Mouse (Mus musculus): ENCODE data around the gene Hapln2.

Gene Hapln2

DNA sequence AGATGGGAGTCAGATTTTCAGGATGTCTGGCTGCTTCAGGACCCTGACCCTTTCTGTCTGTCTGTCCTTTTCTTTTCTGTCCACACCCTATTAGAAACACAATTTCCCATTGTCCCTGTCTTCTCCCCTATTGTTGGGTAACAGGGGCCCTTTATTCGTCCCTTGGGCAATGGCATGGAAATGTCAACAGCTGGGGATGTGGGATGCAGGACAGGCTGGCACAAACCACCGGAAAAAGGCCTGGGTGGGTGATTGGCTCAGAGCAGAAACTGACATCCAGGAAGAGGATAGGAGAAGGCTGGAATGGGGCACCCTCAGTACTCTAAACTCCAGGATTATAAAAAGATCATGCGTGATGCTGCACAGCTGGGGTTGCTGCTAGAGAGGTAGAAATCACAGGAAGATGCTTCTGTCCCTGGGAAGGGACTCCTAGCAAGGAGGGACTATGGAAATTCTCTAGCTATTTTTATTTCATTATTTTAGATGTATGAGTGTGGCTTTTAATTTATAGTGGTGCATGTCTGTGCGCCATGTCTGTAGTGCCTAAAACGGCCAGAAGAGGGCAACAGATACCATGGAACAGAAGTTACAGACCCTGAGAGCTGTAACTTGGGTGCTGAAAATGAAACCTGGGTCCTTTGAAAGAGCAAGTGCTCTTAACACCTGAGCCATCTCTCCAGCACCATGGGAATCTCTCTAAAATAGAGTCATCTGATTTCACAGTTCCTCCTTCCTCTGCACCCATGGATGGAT, at the start of gene Hapln2:
Gene Hapln2, minus strand, starts transcription at position 150 of the 753 bp plus-strand sequence.
- no peak for DNase-seq (ENCODE audit: low read depth, low spot score)

DNA sequence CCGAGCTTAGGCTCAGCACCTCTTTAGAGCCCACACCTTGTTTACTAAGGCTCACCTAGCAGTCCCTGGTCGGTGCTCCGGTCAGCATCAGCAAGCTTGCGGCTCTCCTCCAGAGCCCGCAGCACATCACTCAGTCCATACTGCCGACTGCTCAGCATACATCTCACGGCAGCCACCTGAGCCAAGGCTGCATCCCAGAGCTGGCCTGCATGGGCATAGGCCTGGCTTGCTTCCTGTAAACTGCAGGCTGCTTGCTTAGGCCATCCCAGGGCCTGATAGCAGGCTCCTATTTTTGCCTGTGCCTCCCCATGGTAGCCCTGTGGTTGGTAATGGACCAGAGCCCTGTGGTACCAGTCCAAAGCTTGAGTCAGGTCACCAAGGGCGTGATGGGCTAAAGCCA, 47.4 kb upstream of the Hapln2 start:
- no peak for DNase-seq (ENCODE audit: low read depth, low spot score)

DNA sequence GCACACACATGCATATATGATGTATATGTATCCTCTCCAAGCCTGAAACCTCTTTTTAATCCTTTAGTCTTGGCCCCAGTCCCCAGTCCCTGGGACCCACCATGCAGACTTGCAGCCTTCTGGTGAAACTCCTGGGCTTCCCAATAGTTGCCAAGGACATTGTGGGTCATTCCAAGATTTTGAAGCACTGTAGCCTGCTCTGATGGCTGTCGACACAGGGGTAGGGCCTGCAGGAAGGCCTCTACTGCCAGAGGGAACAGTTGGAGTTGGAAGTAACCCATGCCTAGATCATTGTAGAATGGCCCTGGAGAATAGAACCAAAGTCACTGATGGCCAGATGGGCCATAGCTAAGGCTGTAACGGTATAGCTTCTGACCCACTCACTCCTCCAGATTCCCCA, 47.0 kb upstream of the Hapln2 start:
- DNase-seq (ENCODE audit: low read depth, low spot score) = no peak

DNA sequence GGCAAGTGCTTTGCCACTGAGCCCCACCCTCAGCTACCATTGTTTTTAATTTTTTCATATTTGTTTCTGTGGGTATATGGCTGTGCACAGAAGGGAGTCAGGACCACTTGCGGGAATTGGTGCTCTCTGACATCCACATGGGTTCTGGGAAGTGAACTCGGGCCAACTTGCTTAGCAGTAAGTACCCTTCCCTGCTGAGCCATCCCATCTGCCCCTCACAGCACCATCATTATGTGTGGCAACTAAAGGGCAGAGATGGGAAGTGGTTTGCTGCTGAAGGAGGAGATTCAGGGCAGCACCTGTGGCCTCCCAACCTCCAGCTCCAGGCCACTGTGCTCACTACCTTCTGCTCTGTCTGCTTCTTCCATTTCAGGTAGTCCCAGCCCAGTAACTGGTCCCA, 46.2 kb upstream of the Hapln2 start:
- no peak for DNase-seq (ENCODE audit: low read depth, low spot score)

DNA sequence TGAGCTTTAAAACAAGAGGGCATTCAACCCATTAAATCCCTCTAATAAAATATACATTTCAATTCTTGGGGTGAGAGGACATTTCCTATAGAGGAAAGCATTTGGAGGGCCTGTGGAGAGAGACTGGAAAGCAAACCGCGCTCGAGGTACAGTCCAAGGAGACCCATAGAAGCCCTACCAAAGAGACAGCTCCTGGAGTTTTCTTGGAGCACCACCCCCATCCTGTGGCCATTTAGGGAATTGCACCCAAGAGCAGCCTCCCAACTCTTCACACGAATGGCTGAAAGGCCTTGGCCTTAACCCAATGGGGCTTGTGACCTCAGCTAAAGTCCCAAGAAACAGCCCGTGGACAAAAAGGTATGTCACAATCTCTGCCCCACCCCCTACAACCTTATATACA, 44.4 kb upstream of the Hapln2 start:
- DNase-seq (ENCODE audit: low read depth, low spot score) = peak; percentile 60

DNA sequence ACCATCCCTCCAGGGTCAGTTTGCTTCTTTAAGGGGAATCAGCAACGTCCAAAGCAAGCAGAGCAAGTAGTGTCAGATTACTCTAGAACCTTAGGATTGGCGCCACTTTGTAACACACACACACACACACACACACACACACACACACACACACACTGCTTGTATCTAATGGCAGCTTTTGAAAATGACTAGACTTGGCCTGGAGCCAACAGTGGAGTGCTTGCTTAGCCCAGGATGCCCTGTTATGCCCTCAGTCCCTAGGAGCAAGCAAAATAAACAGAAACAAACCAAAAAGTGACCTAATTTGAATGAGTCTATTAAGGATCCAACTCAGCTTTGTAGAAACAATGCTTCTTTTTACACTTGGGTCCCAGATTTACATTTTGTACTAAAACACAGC, 41.0 kb upstream of the Hapln2 start:
- DNase-seq (ENCODE audit: low read depth, low spot score) = no peak

DNA sequence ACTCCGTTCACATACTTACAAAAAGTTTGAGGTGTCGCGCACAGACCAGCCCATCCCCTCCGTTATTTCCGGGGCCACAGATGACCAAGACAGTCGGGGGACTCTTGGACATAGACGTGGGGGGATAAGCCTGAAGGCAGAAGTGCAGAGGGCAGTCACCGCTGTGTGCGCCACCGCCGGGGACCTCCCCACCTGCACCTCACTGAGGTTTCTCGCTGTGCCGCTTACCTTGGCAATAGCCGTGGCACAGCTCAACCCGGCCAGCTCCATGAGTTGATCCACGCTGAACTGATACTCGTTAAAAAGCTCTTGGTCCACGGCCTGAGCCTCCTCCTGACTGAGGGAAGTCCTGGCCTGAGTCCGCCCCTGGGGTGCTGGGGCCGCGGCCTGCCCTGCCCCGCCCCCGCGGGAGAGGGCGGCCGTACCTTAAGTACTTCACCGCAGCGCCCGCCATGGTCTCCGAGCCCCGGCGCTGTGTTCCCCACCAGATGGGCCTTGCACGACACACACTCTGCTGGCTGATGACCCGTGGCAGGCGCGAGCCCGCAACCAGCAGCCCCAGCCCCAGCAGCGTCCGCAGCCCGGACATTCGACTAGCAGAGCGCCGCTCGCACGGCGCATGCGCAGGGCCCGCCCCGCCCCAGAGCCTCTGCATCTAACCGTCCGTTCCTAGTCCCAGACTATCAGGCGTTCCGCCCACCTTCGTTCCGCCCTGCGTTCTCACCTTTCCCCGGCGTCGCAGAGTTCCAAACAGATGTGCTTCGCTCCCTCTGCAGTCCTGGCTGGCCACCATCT, 30.7 kb upstream of the Hapln2 start, which contains the start of gene Naxe:
Gene Naxe, minus strand, starts transcription at position 594 of the 795 bp plus-strand sequence.
- DNase-seq (ENCODE audit: low read depth, low spot score) = peak; percentile 78

DNA sequence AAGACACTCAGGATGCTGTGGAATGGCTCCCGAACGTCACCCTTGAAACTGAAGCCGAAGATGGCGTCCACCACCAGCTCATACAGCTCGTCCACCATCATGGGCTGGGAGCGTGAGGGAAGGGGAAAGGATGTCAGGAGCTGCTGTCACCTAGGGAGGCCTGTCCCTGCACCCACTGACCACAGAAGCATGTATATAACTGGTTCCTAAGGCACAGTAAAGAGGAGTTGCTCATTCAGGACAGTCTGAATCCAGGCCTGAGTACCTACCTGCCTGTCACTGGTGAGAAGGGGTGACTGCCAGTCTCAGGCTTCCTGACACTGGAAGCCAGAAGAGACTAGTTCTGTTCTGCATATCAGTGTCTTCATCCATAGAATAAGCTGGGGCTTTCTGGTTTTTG, 29.6 kb upstream of the Hapln2 start:
- DNase-seq (ENCODE audit: low read depth, low spot score) = no peak

DNA sequence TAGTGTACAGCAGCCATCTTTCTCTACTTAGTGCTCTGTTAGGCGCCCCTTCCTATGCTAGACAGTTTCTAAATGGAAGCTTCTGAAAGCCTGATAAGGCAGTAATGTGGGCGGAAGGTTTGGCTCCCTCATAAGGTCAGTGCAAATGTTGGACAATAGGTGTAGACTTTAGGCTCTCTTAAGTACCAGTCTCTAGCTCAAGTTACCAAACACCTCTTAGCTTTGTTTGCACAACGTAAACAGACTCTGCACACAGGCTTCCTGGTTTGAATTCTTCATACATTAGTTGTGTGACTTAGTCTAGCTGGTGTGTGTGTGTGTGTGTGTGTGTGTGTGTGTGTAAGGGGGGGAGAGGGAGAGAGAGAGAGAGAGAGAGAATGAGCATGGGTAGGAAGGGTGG, 22.1 kb upstream of the Hapln2 start:
- DNase-seq (ENCODE audit: low read depth, low spot score) = no peak

DNA sequence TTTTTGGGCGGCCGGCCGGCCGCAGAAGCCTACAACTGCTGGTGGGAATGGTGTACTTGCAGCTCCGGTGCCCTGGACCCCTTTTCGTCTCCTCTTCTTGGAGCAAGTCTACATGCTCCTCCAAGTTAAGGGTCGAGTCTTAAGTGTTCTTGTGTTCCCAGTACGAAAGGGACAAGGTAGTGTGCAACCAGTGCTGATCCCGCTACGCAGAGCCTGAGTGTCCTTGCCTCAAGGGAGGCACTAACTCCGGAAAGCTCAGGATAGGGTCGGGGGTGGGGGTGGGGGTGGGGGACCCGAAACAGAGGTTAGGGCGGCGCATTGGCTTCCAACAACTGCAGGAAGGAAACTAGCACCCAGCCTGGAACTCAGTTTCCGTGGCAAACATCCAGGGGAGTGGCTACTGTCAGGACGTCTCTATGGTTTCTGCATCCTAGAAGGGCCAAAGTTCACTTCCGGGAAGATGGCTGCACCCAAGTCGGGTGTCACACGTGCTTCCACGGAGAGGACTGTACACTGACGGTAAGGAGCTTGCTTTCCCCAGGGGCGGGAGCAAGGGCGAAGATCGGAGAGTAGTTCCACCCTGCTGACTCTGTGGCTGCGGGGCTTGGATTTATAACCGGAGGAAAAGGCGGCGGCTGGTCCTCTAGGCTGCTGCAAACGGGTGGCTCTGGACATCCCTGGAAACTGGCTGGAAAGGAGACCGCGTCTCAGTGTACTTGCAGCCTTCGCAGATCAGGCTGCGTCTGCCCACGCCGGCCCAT, 15.5 kb upstream of the Hapln2 start, which contains the start of gene Gpatch4:
Gene Gpatch4, plus strand, starts transcription at position 448 of the 761 bp plus-strand sequence.
- peak; percentile 85 for DNase-seq (ENCODE audit: low read depth, low spot score)

DNA sequence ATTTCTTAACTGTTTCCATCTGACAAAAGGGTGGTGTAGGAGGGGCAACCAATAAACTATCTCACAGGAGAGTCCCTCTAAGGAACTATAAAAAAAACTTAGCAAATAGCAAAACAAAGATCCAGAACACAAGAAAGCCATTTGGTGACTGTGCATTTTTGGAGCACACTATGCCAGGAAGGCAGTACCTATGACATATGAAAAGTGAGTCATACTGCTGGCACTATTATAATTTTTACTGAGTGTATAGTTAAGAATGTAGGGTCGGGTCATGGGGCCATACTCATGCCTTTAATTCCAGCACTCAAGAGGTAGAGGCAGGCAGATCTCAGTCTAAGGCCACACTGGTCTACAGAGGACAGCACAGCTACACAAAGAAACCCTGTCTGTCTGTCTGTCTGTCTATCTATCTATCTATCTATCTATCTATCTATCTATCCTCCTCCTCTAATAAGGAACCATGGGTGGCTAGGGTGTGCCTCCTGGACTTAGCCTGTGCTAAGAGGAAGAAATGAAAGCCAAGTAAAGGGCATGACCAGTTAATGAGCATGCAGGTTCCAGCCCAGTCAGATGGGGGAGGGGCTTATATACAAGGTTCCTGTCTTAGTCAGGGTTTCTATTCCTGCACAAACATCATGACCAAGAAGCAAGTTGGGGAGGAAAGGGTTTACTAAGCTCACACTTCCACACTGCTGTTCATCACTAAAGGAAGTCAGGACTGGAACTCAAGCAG, 8.3 kb upstream of the Hapln2 start:
- no peak for DNase-seq (ENCODE audit: low read depth, low spot score)

DNA sequence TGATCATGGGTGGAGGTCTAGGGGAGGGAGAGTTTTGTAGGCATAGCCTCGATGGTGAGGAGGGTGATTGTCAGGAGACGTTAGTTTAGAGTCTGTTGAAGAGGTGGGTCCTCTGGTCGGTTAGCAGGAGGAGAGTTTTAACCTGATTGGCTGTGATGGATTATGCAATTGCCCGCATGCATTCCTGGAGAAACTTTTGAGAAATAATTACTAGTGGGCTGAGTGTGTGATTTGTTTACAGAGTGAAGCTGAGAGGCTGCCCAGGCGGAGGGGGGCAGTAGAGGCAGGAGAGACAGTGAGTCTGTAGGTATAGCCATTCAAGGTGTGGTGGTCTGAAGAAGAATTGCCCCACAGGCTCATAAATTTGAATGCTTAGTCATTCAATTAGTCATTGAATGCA, 6.1 kb upstream of the Hapln2 start:
- DNase-seq (ENCODE audit: low read depth, low spot score) = no peak

DNA sequence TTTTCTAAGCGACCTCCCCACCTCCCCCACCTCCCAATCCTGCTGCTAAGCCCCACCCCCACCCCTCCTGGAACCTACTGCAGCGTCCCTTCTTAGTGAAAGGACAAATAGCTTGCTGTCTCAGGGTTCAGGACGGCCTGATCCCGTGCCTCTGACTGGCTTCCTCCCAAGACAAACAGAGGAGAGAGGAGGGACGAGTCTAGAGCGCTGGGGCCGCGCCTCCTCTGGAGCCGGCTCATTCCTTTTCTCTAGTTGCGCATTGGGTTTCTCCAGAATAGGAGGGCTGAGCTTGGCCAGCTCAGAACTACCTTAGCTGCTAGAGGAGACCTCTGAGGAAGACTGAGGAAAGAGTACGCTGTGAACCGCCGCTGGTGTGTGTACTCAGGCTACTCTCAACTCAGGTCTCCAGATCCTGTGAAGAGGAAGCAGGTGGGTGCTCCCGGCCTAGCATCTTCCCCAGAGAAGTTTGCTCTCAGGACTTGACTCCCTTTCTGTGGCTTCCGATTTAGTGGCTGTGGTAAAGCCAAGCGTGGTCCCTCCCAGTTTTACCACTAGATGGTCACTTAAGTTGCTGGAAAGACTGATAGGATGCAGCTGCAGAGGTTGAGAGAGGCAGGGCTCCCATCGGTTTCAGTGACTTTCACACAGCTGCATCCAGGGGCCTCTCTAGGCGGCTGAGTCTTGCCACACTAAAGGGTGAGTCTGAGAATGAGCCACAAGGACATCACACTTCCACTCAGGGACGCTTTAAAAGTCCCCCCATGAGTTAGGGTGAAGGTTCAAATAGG, 3.4 kb upstream of the Hapln2 start:
- DNase-seq (ENCODE audit: low read depth, low spot score) = no peak

DNA sequence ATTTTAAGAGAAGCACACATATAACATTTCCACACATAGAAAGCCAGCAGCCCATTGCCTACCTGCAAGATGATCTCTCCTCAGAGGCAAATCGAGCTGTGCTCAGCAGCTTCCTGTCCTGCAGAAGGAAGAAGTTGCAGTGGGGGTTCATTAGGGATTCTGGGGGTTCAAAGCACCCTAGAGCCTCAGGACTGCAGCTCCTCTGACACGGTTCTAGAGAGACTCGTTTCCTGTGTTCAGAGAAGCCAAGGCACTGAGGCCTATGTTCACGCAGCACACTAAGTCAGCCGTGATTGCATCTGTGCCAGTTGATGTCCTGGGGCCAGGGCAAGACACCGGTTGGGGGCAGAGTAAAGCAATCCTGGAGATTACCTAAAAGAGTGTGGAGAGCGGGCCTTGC, 560 bp downstream of the Hapln2 start:
- DNase-seq (ENCODE audit: low read depth, low spot score) = no peak

DNA sequence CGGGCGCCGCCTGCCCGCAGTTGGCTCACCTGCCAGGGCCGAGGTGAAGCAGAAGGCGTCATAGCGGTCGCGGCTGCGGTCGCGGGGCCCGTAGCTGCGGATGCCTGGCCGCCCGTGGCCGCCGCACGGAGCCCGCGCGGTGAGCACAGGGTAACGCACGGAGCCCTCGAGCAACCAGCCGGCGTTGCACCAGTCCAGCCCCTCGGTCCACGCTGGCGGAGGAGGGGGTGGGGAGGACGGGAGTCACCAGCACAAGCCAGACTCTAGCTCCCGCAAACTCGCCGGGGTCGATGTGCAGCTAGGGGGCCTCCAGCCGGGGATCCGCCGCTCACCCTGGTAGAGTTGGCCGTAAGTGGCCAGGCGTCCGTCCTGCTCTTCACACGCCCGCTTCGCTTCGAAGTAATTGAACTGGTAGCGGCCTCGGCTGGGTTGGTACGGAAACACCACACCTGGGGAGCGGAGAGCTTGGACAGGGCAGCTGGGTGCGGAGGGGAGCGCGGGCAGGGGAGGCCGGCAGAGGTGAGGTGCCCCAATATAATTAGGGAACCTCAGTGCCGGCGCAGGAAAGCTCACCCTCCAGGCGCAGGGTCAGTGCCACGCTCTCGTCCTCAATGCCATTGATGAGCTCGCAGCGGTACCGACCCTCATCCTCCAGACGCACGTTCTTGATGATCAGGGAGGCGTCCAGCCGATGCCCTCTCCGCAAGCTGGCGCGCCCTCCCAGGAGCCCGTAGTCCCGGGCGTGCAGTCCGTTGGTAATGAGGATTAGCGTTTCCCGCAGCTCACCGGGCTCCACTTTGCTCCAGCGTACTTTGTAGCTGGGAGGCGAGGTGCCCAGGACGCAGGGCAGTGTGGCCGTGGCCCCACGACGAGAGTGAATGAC, 4.0 kb downstream of the Hapln2 start:
- no peak for DNase-seq (ENCODE audit: low read depth, low spot score)

DNA sequence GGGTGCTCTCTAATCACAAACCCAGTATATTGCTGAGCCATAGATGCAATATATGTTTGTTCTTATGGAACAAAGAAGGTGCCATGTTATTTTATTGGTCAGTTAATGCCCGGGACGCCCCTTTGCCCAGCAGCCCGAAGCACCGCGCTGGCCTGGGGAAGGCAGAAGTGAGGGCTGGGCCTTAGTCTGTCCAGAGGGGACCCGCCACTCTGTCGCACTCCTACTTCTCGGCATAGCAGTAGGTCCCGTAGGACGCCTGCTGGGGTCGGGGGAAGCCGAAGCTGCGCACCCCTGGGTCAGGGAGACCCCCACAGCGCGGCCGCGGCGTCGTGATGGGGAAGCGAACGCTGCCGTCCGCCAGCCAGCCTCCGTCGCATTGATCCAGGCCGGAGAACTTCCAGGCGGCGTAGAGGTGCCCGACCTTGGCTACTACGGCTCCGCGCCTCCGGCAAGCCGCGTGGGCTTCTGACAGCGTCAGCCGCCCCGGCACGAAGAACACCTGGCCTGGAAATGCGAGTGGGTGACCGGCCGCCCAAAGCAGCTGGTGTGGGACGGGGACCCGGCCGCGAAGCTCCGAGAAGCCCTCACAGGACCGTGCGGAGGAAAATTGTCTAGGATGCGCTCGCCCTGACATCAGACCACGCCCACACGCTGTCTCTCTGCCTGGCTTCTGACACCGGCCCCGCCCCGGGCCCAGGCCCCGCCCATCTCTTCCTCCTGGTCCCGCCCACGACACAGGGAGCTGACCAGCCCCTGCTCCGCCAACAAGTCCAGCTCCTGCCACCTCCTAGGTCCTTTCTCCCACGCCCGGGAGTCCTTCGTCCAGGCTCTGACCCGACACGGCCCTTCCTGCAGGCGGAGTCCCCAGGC, 4.8 kb downstream of the Hapln2 start:
- DNase-seq (ENCODE audit: low read depth, low spot score) = peak; percentile 64

DNA sequence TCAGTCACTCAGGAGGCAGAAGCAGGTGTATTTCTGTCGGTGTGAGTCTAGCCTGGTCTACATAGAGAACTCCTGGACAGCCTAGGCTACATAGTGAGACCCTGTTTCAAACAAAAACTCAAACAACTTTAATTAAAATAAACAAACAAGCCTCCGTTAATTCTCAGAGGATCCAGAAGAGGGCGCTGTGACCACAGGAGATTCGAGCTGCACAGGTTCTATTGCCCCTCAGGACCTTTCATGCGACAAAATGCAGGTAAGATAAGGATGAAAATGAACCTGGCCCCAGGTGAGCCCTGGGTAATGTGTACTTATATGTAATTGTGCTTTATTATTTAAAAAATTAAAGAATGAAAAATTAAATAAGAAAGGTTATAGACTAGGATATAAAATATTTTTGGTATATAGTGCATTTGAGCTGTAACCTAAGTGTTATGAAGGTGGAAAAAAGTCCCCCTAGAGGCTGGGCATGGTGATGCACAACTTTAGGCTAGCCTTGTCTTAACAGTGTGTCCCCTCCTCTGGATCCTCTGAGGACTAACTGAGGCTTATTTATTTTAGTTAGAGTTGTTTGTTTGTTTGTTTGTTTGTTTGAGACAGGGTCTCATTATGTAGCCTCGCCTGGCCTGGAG, 16.6 kb downstream of the Hapln2 start:
- DNase-seq (ENCODE audit: low read depth, low spot score) = no peak

Measured in retina, adult 2 months (tissue).